In the genomic region with DNA sequence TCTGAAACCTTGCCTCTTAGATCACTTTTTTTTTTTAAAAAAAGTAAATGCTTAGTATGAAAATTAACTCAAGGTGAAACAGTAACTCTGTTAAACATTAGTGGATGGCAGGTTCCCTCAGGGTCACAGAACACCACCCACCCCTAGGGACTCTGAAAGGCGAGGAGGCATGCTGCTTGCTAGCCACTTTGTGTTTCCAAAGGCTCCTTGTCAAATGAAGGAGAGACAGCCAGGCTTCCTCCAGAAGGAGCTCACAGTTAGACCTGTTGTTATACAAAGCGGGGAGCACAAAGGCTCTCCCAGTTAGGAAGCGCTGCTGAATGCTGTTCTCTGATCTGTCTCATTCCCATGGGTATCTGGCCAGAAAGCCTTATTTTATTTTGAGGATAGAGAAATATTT, we compare ENCODE assay signal across 14 mouse cellular contexts. TPM values are rescaled to one million over a fixed set of nuclear protein-coding genes. Genes with fewer than 3 reads are reported as not detected.
DNase-seq lines count a peak whose midpoint lies in the region; ATAC-seq and TF ChIP-seq lines count a peak whose summit lies in the region.
"Had no signal": no experiment of that assay in that cellular context is flagged by ENCODE, and none has a peak within 500 bp of the region (broad histone marks: within the 10 kb centered on the region; RNA-seq: fewer than 3 reads in every experiment).

No protein-coding gene starts in this region.

- peaks cover 34% of the 10 kb centered on the region for H3K4me1 ChIP-seq in liver, adult 2 months (ENCODE audit: control insufficient read depth, insufficient read depth, low read length)
- peaks cover 43% of the 10 kb centered on the region for H3K4me1 ChIP-seq in liver, embryonic 12.5 days
- peaks cover 89% of the 10 kb centered on the region for H3K4me1 ChIP-seq in heart, embryonic 10.5 days
- peaks cover 77% of the 10 kb centered on the region for H3K4me1 ChIP-seq in neural tube, embryonic 15.5 days
- H3K4me1 ChIP-seq: megakaryocyte, embryonic 14.5 days had no signal

- no peaks in the 10 kb centered on the region for H3K27me3 ChIP-seq in liver, adult 2 months (ENCODE audit: control insufficient read depth, insufficient read depth, low read length)
- no peaks in the 10 kb centered on the region for H3K27me3 ChIP-seq in liver, embryonic 12.5 days (replicated peaks)
- H3K27me3 ChIP-seq in heart, embryonic 10.5 days (ENCODE audit: insufficient read depth, poor library complexity, severe bottlenecking) = no peaks in the 10 kb centered on the region
- H3K27me3 ChIP-seq in neural tube, embryonic 15.5 days (replicated peaks) = no peaks in the 10 kb centered on the region
- H3K27me3 ChIP-seq: hindbrain, embryonic 13.5 days had no signal

- no peak for TF ChIP-seq CTCF in liver, adult 2 months (IDR thresholded peaks at IDR 0.05; ENCODE audit: low read depth, low read length)

- DNase-seq in liver, adult 2 months (ENCODE audit: extremely low read depth, low read depth, low spot score) = peak; percentile 73
- DNase-seq in ES-CJ7 (ENCODE audit: low read depth, low spot score) = peak; percentile 82
- DNase-seq in kidney, adult 18-20 months = peak; percentile 70
- DNase-seq in kidney, postnatal 14 days = peak; percentile 72
- DNase-seq in heart, embryonic 10.5 days (ENCODE audit: low spot score) = no peak
- no peak for DNase-seq in frontal cortex, adult 2 months (ENCODE audit: extremely low spot score in 1 of 2, low spot score in 1 of 2)
- DNase-seq: thymus, adult 18-20 months had no signal

- no peak overlapping the region for H3K9ac ChIP-seq in liver, adult 2 months (ENCODE audit: low read depth, low read length)
- H3K9ac ChIP-seq in liver, embryonic 12.5 days = no peak overlapping the region
- no peak overlapping the region for H3K9ac ChIP-seq in neural tube, embryonic 15.5 days (replicated peaks)
- H3K9ac ChIP-seq: hindbrain, embryonic 13.5 days had no signal

- H3K36me3 ChIP-seq in liver, adult 2 months (ENCODE audit: control insufficient read depth, insufficient read depth, low read length) = no peaks in the 10 kb centered on the region
- H3K36me3 ChIP-seq in liver, embryonic 12.5 days = no peaks in the 10 kb centered on the region; the same call in 1 of the 2 replicates
- H3K36me3 ChIP-seq in heart, embryonic 10.5 days = peaks cover 5% of the 10 kb centered on the region; the same call in 1 of the 2 replicates
- no peaks in the 10 kb centered on the region for H3K36me3 ChIP-seq in neural tube, embryonic 15.5 days

- H3K4me3 ChIP-seq in liver, adult 2 months (ENCODE audit: insufficient read depth, low read depth, low read length) = no peak overlapping the region
- no peak overlapping the region for H3K4me3 ChIP-seq in liver, embryonic 12.5 days
- H3K4me3 ChIP-seq in heart, embryonic 10.5 days = no peak overlapping the region
- no peak overlapping the region for H3K4me3 ChIP-seq in neural tube, embryonic 15.5 days (replicated peaks)
- H3K4me3 ChIP-seq: forebrain, embryonic 10.5 days; hindbrain, embryonic 13.5 days; limb, embryonic 10.5 days; megakaryocyte, embryonic 14.5 days had no signal

- no peak for TF ChIP-seq POLR2A in liver, adult 2 months (IDR thresholded peaks at IDR 0.05; ENCODE audit: extremely low read depth, insufficient read depth, low read length)

- WGBS in liver, adult 2 months = 35% methylated on average over 3 of the region's 3 CpGs
- 62% methylated on average over 3 of the region's 3 CpGs for WGBS in liver, embryonic 12.5 days (ENCODE audit: insufficient replicate concordance)
- WGBS in heart, embryonic 10.5 days = 64% methylated on average over 3 of the region's 3 CpGs
- 31% methylated on average over 3 of the region's 3 CpGs for WGBS in neural tube, embryonic 15.5 days

- ATAC-seq in liver, embryonic 12.5 days = no peak
- no peak for ATAC-seq in neural tube, embryonic 15.5 days (ENCODE audit: low FRiP score)
- ATAC-seq: activated CD4-positive, CD25-positive, alpha-beta regulatory T cell, adult 4 months had no signal

- H3K9me3 ChIP-seq in liver, embryonic 12.5 days (replicated peaks) = no peaks in the 10 kb centered on the region
- H3K9me3 ChIP-seq in heart, embryonic 10.5 days = no peaks in the 10 kb centered on the region
- H3K9me3 ChIP-seq in neural tube, embryonic 15.5 days (replicated peaks) = no peaks in the 10 kb centered on the region
- H3K9me3 ChIP-seq: forebrain, embryonic 10.5 days; hindbrain, embryonic 13.5 days; limb, embryonic 10.5 days; megakaryocyte, embryonic 14.5 days had no signal

- H3K27ac ChIP-seq in liver, adult 2 months (replicated peaks; ENCODE audit: insufficient read depth, low read depth, low read length) = no peak overlapping the region
- no peak overlapping the region for H3K27ac ChIP-seq in liver, embryonic 12.5 days
- H3K27ac ChIP-seq in heart, embryonic 10.5 days = no peak overlapping the region
- H3K27ac ChIP-seq in neural tube, embryonic 15.5 days (replicated peaks) = no peak overlapping the region
- H3K27ac ChIP-seq: forebrain, embryonic 10.5 days; hindbrain, embryonic 13.5 days; limb, embryonic 10.5 days had no signal

- H3K4me2 ChIP-seq in liver, embryonic 12.5 days = no peak overlapping the region
- no peak overlapping the region for H3K4me2 ChIP-seq in neural tube, embryonic 15.5 days
- H3K4me2 ChIP-seq: hindbrain, embryonic 13.5 days had no signal

- peaks cover 43% of the 10 kb centered on the region for H3K79me2 ChIP-seq in liver, adult 2 months (ENCODE audit: control insufficient read depth, insufficient read depth, low read length)

RNA-seq across cellular contexts. Expression of a gene that starts 30.2 kb away (rescaled TPM):
- 17.9 and 25.4 TPM in 2 replicates for total RNA-seq in liver, adult 2 months (2014; rRNA removed)
- 5.8 and 10.6 TPM in 2 replicates for polyA plus RNA-seq in liver, adult 2 months (2012; rRNA removed)
- 5.2 and 5.6 TPM in 2 replicates for polyA plus RNA-seq in liver, embryonic 12.5 days (2016; fragmentation: Nextera tagmentation; extraction: Ambion mirVana)
- polyA plus RNA-seq in heart, embryonic 10.5 days (2016; fragmentation: Nextera tagmentation; extraction: Ambion mirVana) = 12.7 and 22.7 TPM in 2 replicates
- polyA plus RNA-seq in neural tube, embryonic 15.5 days (2015; fragmentation: Nextera tagmentation; extraction: Ambion mirVana) = 31.3 and 36.4 TPM in 2 replicates
- polyA plus RNA-seq in frontal cortex, adult 2 months (2012; rRNA removed) = 194 and 202 TPM in 2 replicates

Comparison
In these comparisons a context has a peak if more than half of its experiments do, and no peak if none do; other contexts are left out.
1. DNase-seq: peak in liver, adult 2 months (single experiment), ES-CJ7 (single experiment), kidney, adult 18-20 months (single experiment) and kidney, postnatal 14 days (single experiment); none in heart, embryonic 10.5 days (single experiment) and frontal cortex, adult 2 months (0 of 2).